Mouse (Mus musculus) T-helper 1 cell (primary cell): ENCODE measurements around the gene Ghrh.

Source experiments
- in situ Hi-C: fragments of 300-600 bp; cut with MboI, MseI; formaldehyde crosslinking; loops from one replicate; pipeline ENCODE4 v1.15.1; 2025; ENCODE audit warnings: high pct_unique_total_duplicates

The Ghrh gene

GRCm38 (mm10) chr2:157308273-157308917, 38.9 kb downstream of the Ghrh start:
- in situ Hi-C loops: no loop called here

DNA sequence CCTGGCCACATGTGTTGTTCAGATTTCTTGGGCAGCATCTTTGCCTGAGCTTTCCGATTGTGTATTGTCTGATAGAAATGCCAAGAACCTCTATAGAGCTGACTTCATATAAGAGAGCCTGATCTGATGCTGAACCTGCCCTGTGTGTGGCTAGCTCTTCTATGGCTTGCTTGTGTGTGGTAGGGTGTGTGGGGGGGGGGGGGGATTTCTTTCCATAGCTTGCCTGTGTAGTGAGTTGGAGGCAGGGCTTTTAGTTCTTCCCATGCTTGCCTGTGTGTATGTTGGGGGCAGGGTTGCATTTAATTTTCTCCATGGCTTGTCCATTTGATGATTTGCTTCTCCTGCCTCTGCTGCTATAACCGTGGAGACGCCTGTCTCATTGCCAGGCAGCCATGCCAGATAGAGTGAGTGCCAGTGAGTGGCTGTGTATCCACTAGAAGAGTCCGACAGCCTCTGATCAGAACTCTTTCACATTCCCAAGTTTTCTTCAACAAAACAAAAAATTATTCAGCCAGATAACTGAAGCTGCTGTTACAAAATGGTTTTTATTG, 39.5 kb downstream of the Ghrh start:
- in situ Hi-C loops: no loop called here

- in situ Hi-C loops: no loop called here
Measured at GRCm38 (mm10) chr2:157306091-157307032, 40.9 kb downstream of the Ghrh start.

- in situ Hi-C loops: no loop called here
Measured at GRCm38 (mm10) chr2:157303096-157303495, 44.2 kb downstream of the Ghrh start.

DNA sequence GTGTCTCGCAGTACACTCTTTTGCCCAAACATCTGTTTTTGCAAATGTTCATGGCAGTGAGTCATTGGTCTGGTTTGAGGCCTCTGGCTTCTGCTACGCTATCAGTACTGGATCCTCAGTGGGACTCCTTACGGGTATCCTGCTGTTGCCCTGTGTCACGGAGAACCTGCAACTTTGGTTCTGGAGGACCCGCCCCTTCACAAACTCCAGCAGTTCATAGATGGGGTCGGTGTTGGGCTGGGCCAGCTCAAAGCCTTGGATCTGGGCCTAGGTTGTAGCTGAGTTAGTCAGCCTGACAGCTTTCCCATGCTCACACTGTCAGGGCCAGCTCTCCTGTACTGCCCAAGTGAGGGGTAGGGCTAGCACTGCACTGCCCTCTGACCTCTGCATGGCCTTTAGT, 47.3 kb downstream of the Ghrh start:
- in situ Hi-C loops: no loop called here

- in situ Hi-C loops: no loop called here
Measured at GRCm38 (mm10) chr2:157296105-157296689, 51.1 kb downstream of the Ghrh start.

DNA sequence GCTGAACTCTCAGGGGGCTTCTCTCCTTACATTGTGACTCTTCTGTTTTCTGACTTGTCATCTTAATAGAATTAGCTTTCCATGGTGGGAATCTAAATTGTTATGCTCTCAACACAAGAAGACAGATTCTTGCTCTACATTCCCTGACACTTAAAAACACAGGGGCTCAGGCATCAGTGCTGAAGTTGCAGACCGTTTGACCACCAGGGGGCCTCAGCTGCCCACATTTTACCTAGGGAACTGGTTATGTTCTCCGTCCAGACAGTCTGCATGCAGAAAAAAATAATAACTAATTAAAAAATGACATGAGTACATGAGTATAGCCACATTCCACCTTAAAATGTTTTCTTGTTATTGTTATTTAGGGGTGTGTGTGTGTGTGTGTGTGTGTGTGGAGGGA, 55.2 kb downstream of the Ghrh start:
- in situ Hi-C loops: no loop called here

GRCm38 (mm10) chr2:157288996-157289395, 58.3 kb downstream of the Ghrh start:
- in situ Hi-C loops: no loop called here

GRCm38 (mm10) chr2:157287542-157287941, 59.8 kb downstream of the Ghrh start:
- in situ Hi-C loops: no loop called here

DNA sequence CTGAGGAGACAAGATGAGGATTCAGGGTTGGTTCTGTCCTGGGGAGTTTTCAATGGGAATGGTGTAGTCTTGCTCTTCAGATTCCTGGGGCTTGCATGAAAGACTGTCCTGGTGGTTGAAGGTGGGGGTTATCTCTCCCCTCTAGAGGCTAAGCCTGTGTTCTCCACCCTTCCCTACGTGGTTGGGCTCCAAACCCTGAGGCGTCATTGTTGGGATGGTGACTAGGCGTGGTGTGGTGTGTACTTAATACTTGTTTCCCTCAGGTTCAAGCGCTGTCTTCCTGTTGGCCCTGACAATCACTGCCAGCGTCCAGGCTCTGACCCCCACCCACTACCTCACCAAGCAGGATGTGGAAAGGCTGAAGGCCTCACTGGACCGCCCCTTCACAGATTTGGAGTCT, 64.0 kb downstream of the Ghrh start:
- in situ Hi-C loops: no loop called here
